Mouse (Mus musculus) kidney, adult 8-10 months (tissue): Measurements from ENCODE around the gene H13.

Experiments used
- DNase-seq, 2 experiments: peaks; one replicate each; pipeline ENCODE4 v3.0.0; 2022

The H13 gene

DNA sequence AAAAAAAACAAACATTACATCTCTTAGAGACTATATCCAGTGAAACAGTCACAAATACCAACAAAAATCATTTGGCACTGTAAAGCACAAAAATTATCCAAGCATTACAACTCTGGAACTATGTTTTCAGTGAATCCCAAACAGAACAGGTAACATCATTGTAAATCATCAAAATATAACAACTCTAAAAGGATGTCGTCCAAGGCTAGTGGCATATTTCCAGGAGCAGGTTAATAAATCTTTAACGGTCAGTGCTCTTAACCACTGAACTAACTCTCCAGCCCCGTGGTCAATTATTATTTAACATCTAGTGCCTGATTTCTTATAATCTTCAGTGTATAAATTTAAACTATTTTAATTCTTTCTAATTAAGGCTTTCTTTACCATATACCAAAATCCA, 3.1 kb upstream of the H13 start:
- DNase-seq = peak; percentile 45 to 62

GRCm38 (mm10) chr2:152669639-152670484, 601 bp downstream of the H13 start:
- no peak for DNase-seq

DNA sequence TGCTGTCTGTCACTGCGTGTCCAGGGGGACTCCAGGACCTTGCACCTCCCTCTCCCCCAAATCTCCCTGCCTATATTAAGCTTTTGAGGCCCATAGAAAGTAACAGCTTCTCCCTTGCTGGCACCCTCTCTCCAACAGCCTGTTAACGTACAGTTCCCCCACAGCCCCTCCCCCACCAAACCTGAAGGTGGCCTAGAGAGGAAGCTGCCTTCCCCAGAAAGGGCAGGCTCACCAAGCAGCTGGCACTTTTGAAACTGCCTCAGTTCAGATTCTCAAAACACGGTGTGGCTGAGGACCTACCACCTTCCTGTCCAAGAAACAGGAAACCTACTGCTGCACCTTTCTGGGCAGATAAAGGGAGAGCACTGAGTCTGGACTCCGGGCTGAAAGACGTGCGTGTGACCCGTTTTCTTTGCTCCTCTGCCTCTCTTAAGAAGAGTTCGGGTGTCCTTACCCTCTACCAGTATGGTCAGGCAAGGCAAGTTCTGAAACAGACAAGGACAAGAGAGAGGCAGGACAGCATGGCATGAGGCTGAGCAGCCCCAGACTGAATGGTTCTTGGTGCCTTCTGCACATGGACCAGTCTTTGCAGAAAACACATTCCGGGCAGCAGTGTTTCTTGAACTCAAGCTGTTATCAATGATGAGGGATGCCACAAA, 1.9 kb downstream of the H13 start:
- DNase-seq = no peak

- peak in 1 of 2 experiments; percentile 49 for DNase-seq
Observed at GRCm38 (mm10) chr2:152671642-152671999, 2.4 kb downstream of the H13 start.

GRCm38 (mm10) chr2:152672166-152672565, 2.9 kb downstream of the H13 start:
- DNase-seq = no peak

GRCm38 (mm10) chr2:152674148-152674547, 4.9 kb downstream of the H13 start:
- no peak for DNase-seq

- DNase-seq = no peak
Observed at GRCm38 (mm10) chr2:152675252-152675791, 6.1 kb downstream of the H13 start.

DNA sequence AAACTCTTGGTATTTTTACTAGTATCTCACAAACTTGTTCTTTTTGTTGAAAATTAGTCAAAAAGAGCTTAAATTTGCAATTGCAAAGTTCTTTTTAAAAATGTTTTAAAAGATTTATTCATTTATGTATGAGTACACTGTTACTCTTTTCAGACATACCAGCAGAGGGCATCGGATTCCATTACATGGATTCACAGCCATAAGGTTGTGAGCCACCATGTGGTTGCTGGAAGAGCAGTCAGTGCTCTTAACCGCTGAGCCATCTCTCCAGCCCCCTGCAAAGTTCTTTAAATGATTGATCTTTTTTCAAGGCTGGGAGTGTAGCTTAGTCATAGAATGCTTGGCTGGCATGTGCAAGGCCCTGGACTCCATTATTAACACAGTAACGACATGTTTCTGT, 9.0 kb downstream of the H13 start:
- DNase-seq = no peak

- peak in 1 of 2 experiments; percentile 37 for DNase-seq
Observed at GRCm38 (mm10) chr2:152678925-152679324, 9.7 kb downstream of the H13 start.

- DNase-seq = peak; percentile 71 to 80
Observed at GRCm38 (mm10) chr2:152679701-152680355, 10.6 kb downstream of the H13 start.

DNA sequence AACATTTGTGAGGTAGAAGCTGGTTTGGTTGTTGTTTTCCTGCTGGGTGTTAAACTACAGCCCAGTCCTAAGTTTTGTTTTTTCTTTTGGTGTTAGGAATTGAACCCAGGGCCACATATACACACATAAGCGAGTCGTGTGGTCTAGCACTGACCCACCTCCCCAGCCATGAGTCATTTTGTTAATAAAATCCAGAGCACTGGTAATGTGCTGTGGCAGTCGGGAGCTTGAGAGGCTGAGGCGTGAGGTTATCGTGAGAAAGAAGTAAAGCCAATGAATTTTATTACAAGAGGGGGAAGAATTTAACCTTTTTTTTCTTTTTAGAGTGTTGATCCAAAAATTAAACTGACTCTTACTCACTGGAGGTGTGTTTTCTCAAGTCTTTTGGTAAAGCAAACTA, 13.8 kb downstream of the H13 start:
- no peak for DNase-seq

DNA sequence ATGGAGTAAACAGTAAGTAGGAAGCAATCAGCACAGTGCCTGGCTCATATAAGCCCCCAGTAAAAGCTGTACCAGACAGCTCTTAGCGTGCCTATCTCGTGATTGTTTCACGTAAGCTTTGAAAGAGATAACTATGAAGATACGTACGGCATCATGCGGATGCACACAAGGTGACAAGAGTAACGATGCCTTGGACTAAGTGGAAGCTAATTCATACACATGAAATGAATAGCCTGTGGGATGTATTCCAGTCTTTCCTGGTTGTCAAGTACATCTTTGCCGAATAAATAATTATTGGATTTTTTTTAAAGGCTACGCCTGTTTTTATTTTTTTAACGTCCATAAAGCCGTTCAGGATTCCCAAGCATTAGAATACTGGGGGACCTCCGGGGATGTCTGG, 17.1 kb downstream of the H13 start:
- DNase-seq = no peak

DNA sequence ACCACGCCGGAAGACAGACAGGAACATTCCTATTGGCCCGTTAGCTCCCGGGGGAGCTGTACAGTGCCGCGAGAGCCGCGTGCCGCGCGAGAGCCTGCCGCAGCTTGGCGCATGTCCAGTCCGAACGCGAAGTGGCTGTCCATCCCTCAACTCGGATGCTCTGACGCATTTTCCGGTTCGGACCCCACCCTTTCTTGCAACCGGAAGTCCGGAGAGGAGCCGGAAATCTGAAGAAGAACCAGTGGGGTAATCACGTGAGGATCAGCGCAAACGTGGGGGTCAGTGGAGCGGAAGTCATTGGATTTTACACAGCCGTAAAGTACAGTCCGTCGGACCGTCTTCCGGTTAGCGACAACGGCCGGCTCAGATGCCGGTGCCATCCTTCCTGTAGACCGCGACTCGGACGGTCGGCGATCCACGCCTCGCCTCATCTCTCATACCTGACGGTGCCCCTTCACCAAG, 17.6 kb downstream of the H13 start, which contains the start of gene Mcts2:
Gene Mcts2 (plus strand): TSS at position 230 of the 462 bp plus-strand sequence.
- DNase-seq = peak; percentile 94 to 95

DNA sequence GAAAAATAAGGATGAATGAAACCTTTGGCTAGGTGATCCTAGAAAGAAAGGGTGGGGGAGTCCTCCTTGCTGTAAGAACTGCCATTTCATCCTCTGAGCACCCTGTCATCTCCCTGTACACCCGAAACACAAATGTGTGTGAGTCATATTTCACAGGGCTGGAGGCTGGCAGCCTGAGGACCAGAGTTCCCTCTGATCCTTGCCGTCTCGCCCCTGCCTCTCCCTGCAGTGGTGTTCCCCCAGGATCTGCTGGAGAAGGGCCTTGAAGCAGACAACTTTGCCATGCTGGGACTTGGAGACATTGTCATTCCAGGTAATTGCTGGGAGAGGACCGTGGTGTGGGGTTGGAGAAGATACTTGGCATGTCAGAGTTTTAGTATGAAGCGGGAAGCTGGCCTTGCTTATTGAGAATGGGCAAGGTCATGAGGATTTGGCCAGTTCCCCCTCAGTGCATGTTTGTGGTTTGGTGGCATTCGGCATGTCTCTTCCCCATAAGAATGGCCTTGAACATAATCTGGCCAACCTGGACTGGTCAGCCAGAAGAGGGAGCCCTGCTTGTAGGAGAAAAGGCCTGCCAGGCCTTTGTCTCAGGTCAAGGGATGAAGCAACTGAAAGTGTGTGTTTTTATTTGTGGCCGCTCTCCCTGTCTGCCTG, 22.4 kb downstream of the H13 start:
- peak in 1 of 2 experiments; percentile 49 for DNase-seq

- DNase-seq = peak in 1 of 2 experiments; percentile 70
Observed at GRCm38 (mm10) chr2:152693233-152693632, 24.0 kb downstream of the H13 start.

GRCm38 (mm10) chr2:152693735-152694134, 24.5 kb downstream of the H13 start:
- DNase-seq = no peak

DNA sequence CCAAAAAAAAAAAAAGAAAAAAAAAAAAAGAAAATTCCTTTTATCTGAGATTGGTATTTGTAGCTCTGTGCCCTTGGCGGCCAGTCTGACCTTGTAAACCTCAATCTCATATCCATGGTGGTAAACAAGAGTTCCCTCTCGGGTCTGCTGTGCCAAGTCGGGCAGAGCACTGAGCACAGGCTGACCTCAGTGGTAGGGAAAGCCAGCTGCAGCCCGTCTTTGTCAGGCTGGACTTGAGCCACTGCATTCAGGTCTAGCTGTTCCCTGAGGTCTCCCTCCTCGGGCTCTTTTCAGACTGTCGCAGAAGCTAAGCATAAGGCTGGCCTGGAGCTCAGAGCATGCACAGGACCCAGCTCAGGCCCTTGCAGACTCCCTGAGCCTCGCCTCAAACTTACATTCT, 25.4 kb downstream of the H13 start:
- no peak for DNase-seq

- DNase-seq = no peak
Observed at GRCm38 (mm10) chr2:152696016-152696415, 26.8 kb downstream of the H13 start.

- DNase-seq = peak; percentile 89 to 94
Observed at GRCm38 (mm10) chr2:152696476-152697164, 27.4 kb downstream of the H13 start.

- DNase-seq = no peak
Observed at GRCm38 (mm10) chr2:152700138-152700537, 30.9 kb downstream of the H13 start.

DNA sequence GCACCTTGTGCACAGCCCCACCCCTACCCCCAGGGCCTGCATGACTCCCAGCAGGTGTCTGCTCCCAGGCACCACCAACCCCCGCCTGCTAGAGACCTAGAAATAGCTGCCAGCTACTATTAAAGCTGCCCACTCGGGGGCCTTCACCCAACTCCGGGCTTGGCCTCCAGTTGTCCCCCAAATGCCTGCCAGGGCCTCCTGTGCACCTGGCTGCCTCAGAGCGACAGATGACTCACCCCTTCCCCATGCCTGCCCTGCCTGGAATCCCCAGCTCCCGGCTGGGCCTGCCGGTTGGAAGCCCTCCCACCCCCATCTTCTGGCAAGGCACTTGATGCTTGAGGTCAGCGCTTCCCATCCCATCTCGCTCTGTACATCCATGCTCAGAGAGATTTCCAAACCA, 31.5 kb downstream of the H13 start:
- DNase-seq = no peak

DNA sequence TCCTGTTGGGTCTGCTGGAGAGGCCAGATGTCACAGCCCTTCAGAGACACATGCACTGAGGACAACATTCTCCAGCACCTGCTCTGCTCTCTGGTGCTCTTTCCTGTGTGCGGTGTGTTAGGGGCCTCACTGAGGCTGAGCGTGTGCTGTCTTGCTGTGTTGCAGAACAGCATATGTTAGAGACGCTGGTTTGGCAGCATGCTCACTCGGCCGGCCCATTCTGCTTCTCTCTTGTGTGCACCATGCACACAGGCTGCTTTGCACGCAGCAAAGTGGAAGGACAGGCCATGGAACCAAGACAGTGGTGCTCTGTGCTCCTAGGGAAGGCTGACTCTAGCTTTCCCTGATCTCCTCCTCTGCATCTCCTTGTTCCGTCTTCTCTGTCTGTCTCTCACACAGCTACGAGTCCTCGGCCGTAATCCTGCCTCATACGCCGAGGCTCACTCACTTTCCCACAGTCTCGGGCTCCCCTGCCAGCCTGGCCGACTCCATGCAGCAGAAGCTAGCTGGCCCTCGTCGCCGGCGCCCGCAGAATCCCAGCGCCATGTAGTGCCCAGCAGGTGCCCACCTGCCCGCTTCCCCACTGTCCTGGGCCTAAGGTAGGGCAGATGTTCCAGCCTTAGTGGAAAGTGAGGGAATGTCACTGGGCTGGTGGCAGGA, 34.5 kb downstream of the H13 start:
- DNase-seq = no peak
